13 mouse cellular contexts compared by ENCODE assay signal in genomic region chr1:192825746-192826145, GRCm38 (mm10). TPM values are rescaled to one million over a fixed set of nuclear protein-coding genes. Genes with fewer than 3 reads are reported as not detected.
DNase-seq lines count a peak whose midpoint lies in the region; ATAC-seq and TF ChIP-seq lines count a peak whose summit lies in the region.
"Had no signal": no experiment of that assay in that cellular context is flagged by ENCODE, and none has a peak within 500 bp of the region (broad histone marks: within the 10 kb centered on the region; RNA-seq: fewer than 3 reads in every experiment).

No protein-coding gene starts in this region.

- TF ChIP-seq EP300 in liver, postnatal 0 days (IDR thresholded peaks at IDR 0.05; ENCODE audit: low read depth): no peak

- H3K4me1 ChIP-seq in lung, embryonic 14.5 days (ENCODE audit: insufficient read depth): peaks cover 19% of the 10 kb centered on the region
- H3K4me1 ChIP-seq in ES-E14 (ENCODE audit: control insufficient read depth in 2 of 2, insufficient read depth in 2 of 2, low read length in 2 of 2, poor library complexity in 1 of 2): peaks cover 8 to 18% of the 10 kb centered on the region in 2 experiments
- no peaks in the 10 kb centered on the region for H3K4me1 ChIP-seq in liver, postnatal 0 days (ENCODE audit: insufficient read depth)

- H3K4me3 ChIP-seq in lung, embryonic 14.5 days (ENCODE audit: low read depth, low read length): no peak overlapping the region
- peak overlapping the region; percentile 24 to 43; a peak in 2 of 4 replicates for H3K4me3 ChIP-seq in ES-E14 (ENCODE audit: insufficient read depth in 1 of 2, low read depth in 1 of 2, low read length in 2 of 2, poor library complexity in 1 of 2, severe bottlenecking in 1 of 2)
- H3K4me3 ChIP-seq in liver, postnatal 0 days (ENCODE audit: low read depth, low read length): no peak overlapping the region
- H3K4me3 ChIP-seq: limb, embryonic 12.5 days had no signal

- no peaks in the 10 kb centered on the region for H3K27me3 ChIP-seq in lung, embryonic 14.5 days (ENCODE audit: insufficient read depth, low read length)
- H3K27me3 ChIP-seq in liver, postnatal 0 days (ENCODE audit: insufficient read depth, low read length): no peaks in the 10 kb centered on the region
- H3K27me3 ChIP-seq: limb, embryonic 12.5 days had no signal

- no peak overlapping the region for H3K4me2 ChIP-seq in lung, embryonic 14.5 days
- H3K4me2 ChIP-seq in liver, postnatal 0 days (ENCODE audit: low read depth, low read length): no peak overlapping the region
- H3K4me2 ChIP-seq: limb, embryonic 12.5 days had no signal

- 30% methylated on average over 9 of the region's 9 CpGs for WGBS in lung, embryonic 14.5 days
- WGBS in liver, postnatal 0 days (ENCODE audit: insufficient replicate concordance): 34% methylated on average over 9 of the region's 9 CpGs

- TF ChIP-seq CTCF in lung, embryonic 14.5 days (IDR thresholded peaks at IDR 0.05; ENCODE audit: low read depth): no peak
- TF ChIP-seq CTCF in liver, postnatal 0 days (IDR thresholded peaks at IDR 0.05; ENCODE audit: low read depth): no peak

- in situ Hi-C loops in ES-E14 (cut with MboI; ENCODE audit: low sequenced_read_pairs in 2 of 2, unreplicated experiment in 2 of 2): no loop called here

- H3K9me3 ChIP-seq in lung, embryonic 14.5 days (ENCODE audit: low read depth, low read length): no peaks in the 10 kb centered on the region
- H3K9me3 ChIP-seq in ES-E14 (ENCODE audit: control insufficient read depth, insufficient read depth, low read depth, low read length): no peaks in the 10 kb centered on the region
- H3K9me3 ChIP-seq in liver, postnatal 0 days (ENCODE audit: low read length): 0 out of 2 replicates have a peak, but pooled peaks cover 3% of the 10 kb centered on the region
- H3K9me3 ChIP-seq: limb, embryonic 12.5 days had no signal

- DNase-seq in lung, embryonic 14.5 days: peak; percentile 35
- no peak for DNase-seq in lung, postnatal 14 days
- DNase-seq in ES-E14 (ENCODE audit: low read depth, low spot score): peak; percentile 58
- peak; percentile 56 for DNase-seq in liver, postnatal 0 days
- no peak for DNase-seq in embryo, embryonic 10.5 days (ENCODE audit: low spot score)
- no peak for DNase-seq in kidney, postnatal 10 days
- DNase-seq: cerebellum, adult 11-12 months; embryo, embryonic 11 days; heart, postnatal 36 days had no signal

- no peak overlapping the region for H3K27ac ChIP-seq in lung, embryonic 14.5 days (ENCODE audit: low read depth)
- no peak overlapping the region for H3K27ac ChIP-seq in ES-E14 (ENCODE audit: insufficient read depth, low read depth, low read length, poor library complexity, severe bottlenecking)
- H3K27ac ChIP-seq in liver, postnatal 0 days (ENCODE audit: low read depth): no peak overlapping the region
- H3K27ac ChIP-seq: limb, embryonic 12.5 days had no signal

- ATAC-seq in lung, embryonic 14.5 days (ENCODE audit: insufficient read depth): no peak
- ATAC-seq in erythroblast, adult 5-6 weeks (replicated peaks; ENCODE audit: low FRiP score, poor library complexity, severe bottlenecking): peak; percentile 56; the same call in 1 of the 2 replicates
- ATAC-seq in liver, postnatal 0 days: peak; percentile 56
- no peak for ATAC-seq in monocyte, adult 5-6 weeks (replicated peaks; ENCODE audit: insufficient number of reproducible peaks, low FRiP score, low TSS enrichment, poor library complexity, severe bottlenecking)
- ATAC-seq: forebrain, embryonic 14.5 days had no signal

- H3K36me3 ChIP-seq in lung, embryonic 14.5 days (ENCODE audit: insufficient read depth): no peaks in the 10 kb centered on the region
- H3K36me3 ChIP-seq in ES-E14 (ENCODE audit: control insufficient read depth, insufficient read depth, low read length, poor library complexity, severe bottlenecking): no peaks in the 10 kb centered on the region
- H3K36me3 ChIP-seq in liver, postnatal 0 days (replicated peaks; ENCODE audit: insufficient read depth, low read length): no peaks in the 10 kb centered on the region
- H3K36me3 ChIP-seq: limb, embryonic 12.5 days had no signal

- no peak overlapping the region for H3K9ac ChIP-seq in lung, embryonic 14.5 days
- no peak overlapping the region for H3K9ac ChIP-seq in ES-E14 (ENCODE audit: insufficient read depth, low read depth, low read length, poor library complexity, severe bottlenecking)
- H3K9ac ChIP-seq in liver, postnatal 0 days (replicated peaks): no peak overlapping the region
- H3K9ac ChIP-seq: limb, embryonic 12.5 days had no signal

TF ChIP-seq in ES-E14, 5 proteins besides CTCF, POLR2A, EP300 and RAD21:
- no peak for TF ChIP-seq HCFC1 (IDR thresholded peaks at IDR 0.05; ENCODE audit: borderline replicate concordance, insufficient read depth, low read length)
- TF ChIP-seq ZC3H11A (IDR thresholded peaks at IDR 0.05; ENCODE audit: borderline replicate concordance, low read depth, low read length): no peak
- no peak for TF ChIP-seq CHD2 (IDR thresholded peaks at IDR 0.05; ENCODE audit: low read depth, low read length)
- no peak for TF ChIP-seq MAFK (IDR thresholded peaks at IDR 0.05; ENCODE audit: insufficient read depth, low read depth, low read length)
- TF ChIP-seq ZNF384 (IDR thresholded peaks at IDR 0.05; ENCODE audit: low read depth, low read length): no peak

RNA-seq across cellular contexts. Expression of gene Sertad4, which starts 29.8 kb away (rescaled TPM):
- polyA plus RNA-seq in lung, embryonic 14.5 days (2014; fragmentation: Nextera tagmentation; extraction: Ambion mirVana): 22.8 and 23.5 TPM in 2 replicates
- 1.3 and 1.6 TPM in 2 replicates for total RNA-seq in ES-E14 (2012; rRNA removed)
- total RNA-seq in erythroblast, adult 5-6 weeks (2015; ENCODE audit: low replicate concordance): not detected in 2 replicates
- total RNA-seq in erythroblast, adult 5-6 weeks (2017; ENCODE audit: low replicate concordance): not detected in 2 replicates
- 0.28 and 0.37 TPM in 2 replicates for polyA plus RNA-seq in liver, postnatal 0 days (2015; fragmentation: Nextera tagmentation; extraction: Ambion mirVana)
- total RNA-seq in monocyte, adult 5-6 weeks (2017): not detected in 3 replicates

RNA-seq across cellular contexts. Expression of gene Hhat, which starts 54.7 kb away (rescaled TPM):
- 12.8 and 12.9 TPM in 2 replicates for polyA plus RNA-seq in lung, embryonic 14.5 days (2014; fragmentation: Nextera tagmentation; extraction: Ambion mirVana)
- total RNA-seq in ES-E14 (2012; rRNA removed): 2.3 and 2.8 TPM in 2 replicates
- total RNA-seq in erythroblast, adult 5-6 weeks (2015; ENCODE audit: low replicate concordance): 0.63 TPM in 1 of 2 replicates, not detected in the other
- total RNA-seq in erythroblast, adult 5-6 weeks (2017; ENCODE audit: low replicate concordance): not detected in 2 replicates
- polyA plus RNA-seq in liver, postnatal 0 days (2015; fragmentation: Nextera tagmentation; extraction: Ambion mirVana): 0.76 and 1.1 TPM in 2 replicates
- total RNA-seq in monocyte, adult 5-6 weeks (2017): 0.85 to 3.6 TPM (median 1.7 TPM) in 3 replicates

Comparison
In these comparisons a context has a peak if more than half of its experiments do, and no peak if none do; other contexts are left out.
1. DNase-seq: peak in lung, embryonic 14.5 days (single experiment), ES-E14 (single experiment) and liver, postnatal 0 days (single experiment); none in lung, postnatal 14 days (single experiment), embryo, embryonic 10.5 days (single experiment) and kidney, postnatal 10 days (single experiment).
2. ATAC-seq: peak in erythroblast, adult 5-6 weeks (single experiment) and liver, postnatal 0 days (single experiment); none in lung, embryonic 14.5 days (single experiment) and monocyte, adult 5-6 weeks (single experiment).
3. H3K4me3 ChIP-seq: peak in ES-E14 (2 of 2); none in lung, embryonic 14.5 days (single experiment) and liver, postnatal 0 days (single experiment).